Mouse (Mus musculus) testis, adult 2 months (tissue): Measurements from ENCODE around the gene Pde1b. TPM values are rescaled to one million over a fixed set of nuclear protein-coding genes. Genes with fewer than 3 reads are reported as not detected.

Experiments
- H3K27ac ChIP-seq: fragments of 200-500 bp; 2 replicates; pipeline ENCODE4 v1.5.1; 2012; ENCODE audit warnings: low read depth, low read length; ENCODE audit not compliant: control insufficient read depth, insufficient read depth
- H3K27me3 ChIP-seq: fragments of 200-500 bp; 2 replicates; pipeline ENCODE4 v1.6.1; 2012; ENCODE audit warnings: mild to moderate bottlenecking, low read length, moderate library complexity; ENCODE audit not compliant: control insufficient read depth, insufficient read depth
- H3K36me3 ChIP-seq: fragments of 200-500 bp; 2 replicates; pipeline ENCODE4 v1.6.1; 2012; ENCODE audit warnings: mild to moderate bottlenecking, low read length; ENCODE audit not compliant: control insufficient read depth, insufficient read depth
- H3K4me1 ChIP-seq: fragments of 200-500 bp; 2 replicates; pipeline ENCODE4 v1.6.1; 2012; ENCODE audit warnings: low read length; ENCODE audit not compliant: control insufficient read depth, insufficient read depth
- H3K4me3 ChIP-seq: fragments of 200-500 bp; 2 replicates; pipeline ENCODE4 v1.5.1; 2012; ENCODE audit warnings: low read depth, mild to moderate bottlenecking, low read length, moderate library complexity, mixed read lengths; ENCODE audit not compliant: control insufficient read depth
- CTCF ChIP-seq: fragments of 200-500 bp; IDR thresholded peaks from 2 replicates; pipeline ENCODE4 v1.5.1; 2012; ENCODE audit warnings: low read depth, mild to moderate bottlenecking, inconsistent platforms, low read length, moderate library complexity; ENCODE audit not compliant: control insufficient read depth, insufficient read depth, insufficient replicate concordance
- POLR2A ChIP-seq: fragments of 200-500 bp; IDR thresholded peaks from 2 replicates; pipeline ENCODE4 v1.6.1; 2012; ENCODE audit warnings: low read depth, mild to moderate bottlenecking, inconsistent platforms, low read length, moderate library complexity; ENCODE audit not compliant: control insufficient read depth
- polyA plus RNA-seq: library from polyadenylated mRNA; depleted of rRNA; stranded (reverse); fragments of >200 nt; gene quantifications from 2 replicates; pipeline ENCODE4 v1.2.3, GENCODE M21; 2012

Gene Pde1b
- polyA plus RNA-seq, 1 experiment = 4.2 TPM

- Histone ChIP-seq H3K4me3 (no peak overlapping the region), H3K36me3 (no peaks in the 10 kb centered on the region), H3K27me3 (no peaks in the 10 kb centered on the region), H3K4me1 (peaks cover 2% of the 10 kb centered on the region; the same call in 1 of the 2 replicates), H3K27ac (no peak overlapping the region)
- no peak for TF ChIP-seq POLR2A
- TF ChIP-seq CTCF = no peak
Measured at GRCm38 (mm10) chr15:103511652-103512051, 8.8 kb downstream of the Pde1b start.

- Histone ChIP-seq H3K27me3 (no peaks in the 10 kb centered on the region), H3K27ac (no peak overlapping the region), H3K36me3 (no peaks in the 10 kb centered on the region), H3K4me3 (no peak overlapping the region), H3K4me1 (peaks cover 2% of the 10 kb centered on the region; the same call in 1 of the 2 replicates)
- TF ChIP-seq POLR2A (no peak), CTCF (no peak)
Measured at GRCm38 (mm10) chr15:103513621-103514031, 10.8 kb downstream of the Pde1b start.

DNA sequence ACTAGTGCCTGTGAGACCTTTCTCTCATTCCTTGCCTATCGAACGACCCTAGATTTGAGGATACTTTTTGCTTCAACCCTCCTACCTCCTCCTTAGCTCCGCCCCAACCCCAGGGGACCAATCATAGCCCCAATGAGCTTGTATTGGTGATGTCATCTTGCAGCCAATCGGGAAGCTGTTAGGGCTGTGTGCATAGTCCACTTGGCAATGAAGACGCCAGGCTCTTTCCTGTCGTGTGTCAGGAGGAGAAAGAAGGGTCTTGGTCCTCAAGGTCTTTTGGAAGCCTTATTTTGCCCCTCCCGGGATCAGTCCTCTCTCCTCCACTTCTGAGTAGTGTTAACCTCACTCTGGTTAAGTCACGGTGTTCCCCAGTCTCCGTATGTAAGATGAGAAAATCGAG, 11.3 kb downstream of the Pde1b start:
- H3K27me3 ChIP-seq = no peaks in the 10 kb centered on the region
- no peak overlapping the region for H3K27ac ChIP-seq
- TF ChIP-seq POLR2A = no peak
- no peak for TF ChIP-seq CTCF
- peak overlapping the region; percentile 36; the same call in 1 of the 2 replicates for H3K4me3 ChIP-seq
- no peaks in the 10 kb centered on the region for H3K36me3 ChIP-seq
- peaks cover 2% of the 10 kb centered on the region; the same call in 1 of the 2 replicates for H3K4me1 ChIP-seq

DNA sequence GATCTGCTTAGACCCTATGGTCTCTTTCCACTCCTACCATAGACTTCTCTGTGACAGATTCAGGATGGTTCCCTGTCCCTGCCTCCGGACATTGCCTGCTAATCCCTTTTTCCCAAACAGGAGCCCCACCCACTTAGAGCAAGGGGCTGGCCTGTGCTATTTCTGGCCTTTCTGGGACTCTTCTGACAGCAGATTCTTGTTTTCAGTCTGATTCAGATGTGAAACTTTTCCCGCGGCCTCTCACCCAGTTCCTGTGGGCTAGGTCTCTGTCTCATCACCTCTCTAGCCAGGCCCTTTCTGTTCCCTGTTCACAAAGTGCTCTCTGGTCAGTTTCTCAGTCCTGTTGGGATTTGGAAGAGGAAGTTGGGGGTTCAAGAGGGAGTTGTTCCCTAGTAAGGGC, 12.1 kb downstream of the Pde1b start:
- H3K4me1 ChIP-seq = peaks cover 2% of the 10 kb centered on the region; the same call in 1 of the 2 replicates
- no peak overlapping the region for H3K4me3 ChIP-seq
- H3K27ac ChIP-seq = no peak overlapping the region
- TF ChIP-seq POLR2A (no peak), CTCF (no peak)
- no peaks in the 10 kb centered on the region for H3K27me3 ChIP-seq
- no peaks in the 10 kb centered on the region for H3K36me3 ChIP-seq

DNA sequence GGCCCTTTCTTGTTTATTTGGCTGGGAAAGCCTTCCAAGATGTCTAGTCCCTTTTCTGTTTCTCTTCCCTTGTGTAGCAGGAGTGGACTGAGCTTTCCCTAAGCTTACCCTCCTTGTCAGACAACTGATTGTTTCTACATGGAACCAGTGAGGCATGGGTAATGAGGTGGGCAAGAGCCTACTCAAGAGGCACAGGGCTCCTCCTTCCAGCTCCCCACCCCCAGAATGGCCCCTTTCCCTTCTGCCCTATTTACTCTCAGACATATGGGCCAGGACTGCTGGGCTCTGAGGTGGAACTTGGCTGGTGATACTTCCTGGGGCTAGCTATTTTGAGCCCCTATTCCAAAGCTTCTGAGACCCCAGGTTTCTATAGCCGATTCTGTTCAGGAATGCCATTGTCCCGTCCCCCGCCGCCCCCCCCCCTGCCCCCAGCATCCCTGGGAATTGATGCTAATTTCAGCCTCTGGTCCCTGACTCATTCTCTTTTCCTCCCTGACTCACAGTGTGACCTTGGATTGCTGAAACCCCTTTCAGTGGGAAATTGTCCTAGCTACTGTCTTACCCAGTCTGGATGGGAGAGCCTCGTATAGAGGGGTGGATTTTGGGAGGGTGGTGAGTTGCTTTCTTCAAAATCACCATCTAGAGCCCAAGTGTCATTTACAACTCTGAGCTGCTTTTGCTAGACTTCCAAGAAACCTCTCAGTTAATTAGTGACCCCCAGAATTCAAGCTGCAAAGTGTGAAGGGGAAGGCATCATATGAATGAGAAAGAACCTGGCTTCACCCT, 16.0 kb downstream of the Pde1b start:
- H3K27ac ChIP-seq = no peak overlapping the region

DNA sequence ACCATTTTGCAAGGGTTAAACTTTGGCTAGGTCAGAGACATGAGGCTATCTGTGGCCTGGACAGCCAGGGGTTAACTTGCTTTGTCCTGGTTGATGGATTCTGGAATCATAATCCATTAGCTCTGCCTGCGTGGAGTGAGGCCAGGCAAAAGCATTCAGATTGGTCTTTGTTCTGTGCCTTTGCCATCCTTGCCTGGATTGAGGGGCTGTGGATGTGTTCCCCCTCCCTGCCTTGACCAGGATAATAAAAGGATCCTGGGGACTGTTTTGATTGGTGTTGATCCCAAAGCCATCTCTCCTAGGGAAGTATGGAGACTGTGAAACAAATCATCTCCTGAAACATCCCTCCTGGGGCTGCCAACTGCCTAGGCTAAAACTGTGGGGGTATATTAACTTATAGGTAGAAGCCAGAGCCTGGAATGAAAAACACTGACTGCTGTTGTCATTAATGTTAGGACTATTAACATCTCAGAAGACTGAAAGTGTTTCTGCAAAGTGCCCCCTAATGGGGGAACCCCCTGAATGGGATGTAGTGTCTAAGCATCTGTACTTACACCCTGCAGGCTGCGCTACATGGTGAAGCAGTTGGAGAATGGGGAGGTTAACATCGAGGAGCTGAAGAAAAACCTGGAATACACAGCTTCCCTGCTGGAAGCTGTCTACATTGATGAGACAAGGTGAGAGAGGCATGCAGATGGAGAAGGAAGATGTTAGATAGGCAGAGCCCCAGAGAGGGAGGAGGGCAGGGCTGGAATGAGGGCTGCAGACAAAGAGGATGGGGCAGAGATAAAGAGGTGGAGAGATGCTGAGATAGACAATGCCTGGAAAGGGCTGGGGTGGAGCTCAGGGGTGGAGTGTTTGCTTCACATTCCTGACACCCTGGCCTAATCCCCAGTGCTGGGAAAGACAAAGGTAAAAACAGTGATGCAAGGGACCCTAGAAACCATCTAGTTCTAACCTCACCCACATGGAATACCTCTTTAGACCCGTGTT, 16.8 kb downstream of the Pde1b start:
- no peak for TF ChIP-seq CTCF
- no peak for TF ChIP-seq POLR2A
- no peak overlapping the region for H3K27ac ChIP-seq
- H3K36me3 ChIP-seq = no peaks in the 10 kb centered on the region
- 0 out of 2 replicates have a peak, but pooled peaks cover 2% of the 10 kb centered on the region for H3K4me1 ChIP-seq
- no peak overlapping the region for H3K4me3 ChIP-seq
- H3K27me3 ChIP-seq = no peaks in the 10 kb centered on the region

More for the DNA sequence above, 16.0 kb downstream of the Pde1b start:
- Histone ChIP-seq H3K27me3 (no peaks in the 10 kb centered on the region), H3K36me3 (no peaks in the 10 kb centered on the region), H3K4me1 (peaks cover 2% of the 10 kb centered on the region; the same call in 1 of the 2 replicates), H3K4me3 (no peak overlapping the region)
- no peak for TF ChIP-seq POLR2A
- no peak for TF ChIP-seq CTCF
